Mouse (Mus musculus): Measurements from ENCODE around the gene Ciao1.

- TF ChIP-seq CTCF (IDR thresholded peaks at IDR 0.05; ENCODE audit: low read depth) (no peak), EP300 (IDR thresholded peaks at IDR 0.05; ENCODE audit: low read depth) (no peak)
Observed at GRCm38 (mm10) chr2:127251457-127251856, 3.8 kb upstream of the Ciao1 start.
